Mouse (Mus musculus): ENCODE measurements at regions not wholly inside any gene's neighbourhood (a gene's known extent, or its start where the extent isn't known, plus 50 kb on each side); places are given as distances from the start of the nearest gene placed in this dataset.
"Not testable (repeated sequence)": the region's sequence is repeated elsewhere in the genome, so short reads cannot be mapped to it uniquely, and the experiment has no call there.

DNA sequence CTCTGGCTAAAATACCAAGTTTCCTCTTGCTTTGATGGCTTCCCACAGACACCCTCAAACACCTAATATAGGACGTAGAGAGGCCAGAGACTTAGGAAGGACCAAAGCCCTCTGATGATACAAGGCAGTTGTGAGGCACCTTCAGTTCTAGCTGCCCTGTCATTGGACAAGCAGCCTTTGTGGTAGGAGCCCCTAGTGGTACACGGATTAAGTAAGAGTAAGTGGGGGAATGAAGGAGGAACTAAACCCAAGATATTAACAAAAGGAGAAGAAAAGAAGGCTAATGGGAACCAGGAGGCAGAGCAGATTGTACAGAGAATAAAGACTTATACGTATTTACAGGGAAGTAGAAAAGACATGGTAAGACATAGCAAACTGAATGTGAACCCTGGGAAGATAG is 352.3 kb upstream of the Tmco5 start:
- DNase-seq = not testable (repeated sequence)

DNA sequence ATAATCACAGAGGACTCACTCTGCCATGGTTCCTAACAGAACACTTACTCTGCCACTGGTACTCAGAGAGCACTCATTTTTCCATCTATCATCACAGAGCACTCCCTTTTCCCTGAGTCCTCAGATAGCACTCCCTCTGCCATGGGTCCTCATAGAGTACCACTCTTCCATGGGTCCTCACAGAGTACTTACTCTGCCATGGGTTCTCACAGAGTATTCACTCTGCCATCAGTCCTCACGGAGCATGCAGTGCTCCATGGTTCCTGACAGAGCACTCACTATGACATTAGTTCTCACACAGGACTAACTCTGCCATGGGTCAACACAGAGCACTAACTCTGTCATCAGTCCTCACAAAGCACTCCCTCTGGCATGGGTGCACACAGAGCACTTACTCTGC is 342.0 kb upstream of the Tmco5 start:
- no peak for DNase-seq

DNA sequence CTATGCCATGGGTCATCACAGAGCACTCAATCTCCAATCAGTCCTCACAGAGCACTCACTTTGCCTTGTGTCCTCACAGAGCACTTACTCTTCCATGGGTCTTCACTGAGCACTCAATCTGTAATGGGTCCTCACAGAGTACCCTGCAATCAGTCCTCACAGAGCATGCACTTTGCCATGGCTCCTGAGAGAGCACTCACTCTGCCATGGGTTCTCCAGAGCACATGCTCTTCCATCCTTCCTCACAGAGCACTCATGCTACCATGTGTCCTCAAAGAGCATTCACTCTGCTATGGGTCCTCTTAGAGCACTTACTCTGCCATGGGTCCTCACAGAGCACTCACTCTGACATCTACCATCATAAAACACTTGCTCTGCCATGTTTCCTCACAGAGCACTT is 319.1 kb upstream of the Tmco5 start:
- no peak for DNase-seq

DNA sequence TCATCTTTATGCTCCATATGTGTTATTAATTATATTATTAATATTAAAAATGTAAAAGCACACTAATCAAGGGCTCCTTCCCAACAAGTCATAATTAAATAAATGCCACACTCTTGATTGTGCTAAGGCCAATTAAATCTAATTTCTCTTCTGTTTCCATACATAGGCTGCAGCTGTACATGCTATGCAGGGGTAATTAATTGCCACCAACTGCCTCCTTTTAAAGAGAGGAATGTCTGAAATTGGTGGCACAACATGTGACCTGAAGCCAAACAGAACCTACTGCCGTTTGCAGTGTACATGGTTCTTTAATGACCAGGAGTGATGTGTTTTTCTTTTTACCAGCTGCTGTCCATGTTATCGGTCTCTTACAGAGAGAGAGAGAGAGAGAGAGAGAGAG is 294.5 kb upstream of the Tmco5 start:
- DNase-seq = no peak

DNA sequence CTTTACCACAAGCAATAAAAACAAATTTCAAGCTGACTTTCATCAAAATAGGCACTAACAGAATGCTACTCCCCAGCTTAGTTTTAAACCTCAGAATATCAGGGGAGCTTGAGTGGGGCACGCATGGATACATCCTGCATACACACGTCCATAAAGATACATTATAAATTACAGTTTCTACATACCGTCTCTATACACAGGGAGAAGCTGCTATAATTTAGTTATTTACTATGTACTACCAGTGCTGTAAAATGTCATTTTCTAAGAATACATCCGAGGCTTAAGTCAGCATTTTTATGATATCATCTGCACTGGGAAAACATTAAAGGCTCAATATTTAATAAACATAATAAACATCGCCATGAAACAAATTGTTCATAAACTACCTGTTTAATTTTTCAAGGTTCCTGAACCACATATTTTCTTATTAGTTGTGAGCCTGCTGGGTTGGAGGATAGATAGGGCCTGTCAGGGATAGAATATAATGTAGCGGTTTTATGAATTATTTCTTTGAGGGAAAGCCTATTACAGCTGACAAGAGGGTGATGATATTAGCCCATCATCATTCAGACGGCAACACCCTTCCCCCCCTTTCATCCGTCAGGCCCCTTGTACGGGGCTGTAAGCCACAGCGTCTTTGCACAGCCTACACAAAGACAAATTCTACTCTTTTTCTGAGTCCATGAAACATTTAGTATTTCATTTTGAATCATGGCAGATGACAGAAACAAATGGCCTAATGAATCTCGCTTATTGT is 292.1 kb upstream of the Tmco5 start:
- no peak for DNase-seq

GRCm38 (mm10) chr2:116605869-116606268 is 272.6 kb upstream of the Tmco5 start:
- DNase-seq = no peak

- DNase-seq = no peak
These were observed 238.6 kb upstream of the Tmco5 start for GRCm38 (mm10) chr2:116639935-116640334.

DNA sequence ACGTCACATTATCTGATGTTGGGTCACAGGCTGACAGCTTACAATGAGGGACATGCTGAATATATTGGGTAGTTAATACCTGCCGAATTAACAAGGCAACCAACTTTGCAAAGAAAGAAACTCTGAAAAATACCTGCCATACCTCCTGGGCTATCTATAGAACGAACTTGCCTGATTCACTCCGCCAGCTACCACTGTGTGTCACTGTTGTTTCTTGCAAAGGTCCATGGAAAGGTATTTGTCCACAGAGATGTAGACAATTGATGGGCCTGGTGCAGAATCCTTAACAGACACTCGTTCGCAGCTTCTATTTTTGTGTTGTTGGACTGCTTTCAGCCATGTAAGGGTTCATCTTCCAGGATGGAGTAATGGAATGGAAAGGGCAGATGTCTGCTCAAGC is 226.4 kb upstream of the Tmco5 start:
- DNase-seq = peak; percentile 3 to 8

DNA sequence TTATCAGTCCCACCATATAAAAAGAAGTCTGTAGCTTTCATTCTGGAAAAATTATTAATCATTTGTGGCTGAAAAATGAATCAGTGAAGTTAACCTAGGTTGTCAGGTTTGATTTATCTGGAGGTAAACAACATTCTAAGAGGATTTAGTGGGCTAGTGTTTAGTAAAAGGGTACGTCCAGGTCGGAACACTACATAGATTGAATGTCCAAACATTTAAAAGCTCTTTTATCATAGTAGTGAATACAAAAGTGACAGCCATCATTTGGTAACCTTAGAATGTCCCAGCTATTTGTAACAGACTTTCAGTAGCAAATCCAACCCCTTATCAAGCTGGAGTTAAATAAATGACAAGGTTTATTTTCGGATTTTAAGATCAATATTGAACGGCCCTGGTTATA is 192.7 kb upstream of the Tmco5 start:
- DNase-seq = no peak

GRCm38 (mm10) chr2:116697542-116697941 is 180.9 kb upstream of the Tmco5 start:
- DNase-seq = no peak

GRCm38 (mm10) chr2:116704705-116705104 is 173.8 kb upstream of the Tmco5 start:
- DNase-seq = no peak

GRCm38 (mm10) chr2:116709608-116710007 is 168.9 kb upstream of the Tmco5 start:
- DNase-seq = peak in 1 of 2 experiments; percentile 3

DNA sequence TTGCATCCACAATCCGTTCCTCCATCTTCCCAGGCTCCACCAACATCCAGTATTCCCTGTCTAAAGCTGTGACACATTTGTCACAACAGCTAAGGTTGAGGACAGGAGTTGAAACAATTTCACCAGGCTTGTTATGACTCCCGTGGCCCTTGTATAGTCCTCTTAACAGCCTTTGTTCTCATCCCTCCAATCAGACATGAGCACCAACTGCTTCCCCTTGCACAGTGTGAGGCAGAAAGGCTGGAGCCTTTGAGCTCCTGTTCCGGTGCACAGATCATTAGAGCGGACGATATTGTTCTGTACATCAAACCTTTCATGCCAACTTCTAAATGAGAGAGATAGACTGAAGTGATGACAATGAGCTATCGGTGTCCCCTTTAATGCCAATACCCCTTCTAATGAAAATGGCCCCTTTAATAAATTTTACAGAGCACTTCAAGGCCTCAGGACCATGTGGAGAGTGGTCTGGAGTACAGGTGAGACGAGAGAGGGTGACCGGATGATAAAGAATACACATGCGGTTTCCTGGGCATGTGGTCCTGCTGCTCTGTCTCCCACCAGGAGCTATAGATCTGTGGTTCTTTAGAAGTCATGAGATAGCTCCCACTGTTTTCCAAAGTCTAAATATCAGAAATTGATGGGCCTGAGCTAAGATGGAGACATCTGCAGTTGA is 161.8 kb upstream of the Tmco5 start:
- no peak for DNase-seq

- no peak for DNase-seq
These were observed 159.9 kb upstream of the Tmco5 start for GRCm38 (mm10) chr2:116718637-116719036.

GRCm38 (mm10) chr2:116727591-116727990 is 150.9 kb upstream of the Tmco5 start:
- DNase-seq = no peak

- DNase-seq = peak; percentile 74 to 82
These were observed 142.8 kb upstream of the Tmco5 start for GRCm38 (mm10) chr2:116735702-116736101.

- no peak for DNase-seq
These were observed 109.9 kb upstream of the Tmco5 start for GRCm38 (mm10) chr2:116768459-116769047.

- DNase-seq = no peak
These were observed 109.3 kb upstream of the Tmco5 start for GRCm38 (mm10) chr2:116769186-116769585.

DNA sequence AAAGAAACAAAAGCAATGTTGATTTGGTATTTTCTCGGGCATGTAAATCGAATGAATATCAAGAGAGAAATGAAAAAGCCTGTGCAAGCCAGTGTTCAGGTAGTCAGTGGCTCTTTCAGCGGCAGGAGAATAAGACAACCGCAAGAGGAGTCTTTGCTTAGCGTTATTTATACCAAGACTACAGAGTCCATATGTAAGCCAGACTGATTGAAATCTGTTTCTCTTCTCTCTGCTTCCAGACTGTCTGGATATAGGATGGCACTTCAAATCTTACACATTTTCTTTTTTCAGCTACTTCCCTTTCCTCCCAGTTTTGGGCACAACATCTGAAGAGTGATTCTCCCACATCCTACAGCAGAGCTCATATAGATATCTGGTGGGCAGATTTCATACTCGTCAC is 105.9 kb upstream of the Tmco5 start:
- no peak for DNase-seq

DNA sequence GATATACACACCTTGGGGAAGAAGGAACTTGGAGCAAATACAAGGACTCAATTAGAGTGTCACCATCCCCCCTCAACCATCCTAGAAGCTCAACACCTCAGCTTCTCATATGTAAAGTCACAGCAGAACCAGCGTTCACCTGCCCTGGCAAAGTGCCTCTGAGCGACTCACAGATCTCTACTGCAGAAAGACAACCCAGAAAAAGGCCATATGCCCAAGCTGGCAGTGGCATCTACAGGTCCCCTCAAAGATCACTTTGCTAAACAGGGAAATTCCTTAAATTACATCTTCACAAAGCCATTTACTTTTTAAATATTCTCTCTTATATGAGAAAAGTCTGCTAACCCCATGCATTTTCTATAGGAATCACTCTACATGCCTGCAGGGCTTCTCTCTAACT is 78.3 kb upstream of the Tmco5 start:
- DNase-seq = no peak

- DNase-seq = no peak
These were observed 76.9 kb upstream of the Tmco5 start for GRCm38 (mm10) chr2:116801578-116801977.

DNA sequence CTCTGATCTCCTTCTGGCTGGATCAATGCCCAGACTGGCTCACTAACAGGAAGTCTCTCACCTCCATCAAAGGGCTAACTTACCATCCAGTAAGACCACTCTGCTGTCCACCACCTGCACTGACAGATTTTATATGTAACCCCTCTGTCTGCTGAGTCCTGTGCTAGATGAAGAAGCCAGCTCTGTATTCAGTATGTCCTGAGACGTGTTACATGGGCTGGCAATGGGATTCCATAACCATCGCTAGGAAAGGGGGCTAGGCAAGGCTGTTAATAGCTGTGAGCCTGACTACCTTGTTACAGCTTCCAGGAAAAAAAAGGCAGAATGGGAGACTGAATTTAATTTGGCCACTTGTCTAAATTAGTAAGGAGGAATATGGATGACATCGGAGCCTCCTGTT is 71.3 kb upstream of the Tmco5 start:
- no peak for DNase-seq

DNA sequence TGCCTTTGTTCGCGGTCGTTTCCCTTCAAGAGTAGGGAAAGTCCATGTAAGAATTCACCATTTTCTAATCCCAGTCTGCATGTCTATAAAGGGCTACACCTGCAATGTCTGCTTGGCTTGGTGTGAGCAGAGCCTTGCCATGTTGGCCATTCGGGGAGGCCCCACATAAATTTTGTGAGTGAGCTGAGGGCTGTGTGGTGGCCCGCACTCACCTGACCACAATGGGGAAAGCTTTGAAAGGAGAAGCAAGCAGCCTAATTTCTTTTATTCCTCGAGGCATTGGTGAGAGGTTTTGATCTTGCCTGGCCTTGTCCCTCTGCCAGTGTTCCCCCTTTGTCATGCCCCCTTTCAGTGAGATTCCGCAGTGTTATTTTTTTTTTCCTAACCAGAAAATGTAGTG is 70.9 kb upstream of the Tmco5 start:
- DNase-seq = no peak

GRCm38 (mm10) chr2:116808113-116808512 is 70.4 kb upstream of the Tmco5 start:
- no peak for DNase-seq

All from kidney, postnatal 4 days (tissue).